10 mouse cellular contexts compared by ENCODE assay signal in genomic region chr6:38753729-38754128, GRCm38 (mm10).
DNase-seq lines count a peak whose midpoint lies in the region; ATAC-seq and TF ChIP-seq lines count a peak whose summit lies in the region.
"Had no signal": no experiment of that assay in that cellular context is flagged by ENCODE, and none has a peak within 500 bp of the region (broad histone marks: within the 10 kb centered on the region; RNA-seq: fewer than 3 reads in every experiment).

No protein-coding gene starts in this region.

- H3K36me3 ChIP-seq in heart, adult 2 months (ENCODE audit: control insufficient read depth, insufficient read depth, low read length), result peaks cover 3% of the 10 kb centered on the region; the same call in 1 of the 2 replicates
- H3K36me3 ChIP-seq in heart, embryonic 11.5 days (ENCODE audit: control insufficient read depth, insufficient read depth, low read length), result no peaks in the 10 kb centered on the region
- H3K36me3 ChIP-seq in kidney, embryonic 16.5 days (ENCODE audit: insufficient read depth, low read length), result no peaks in the 10 kb centered on the region
- no peaks in the 10 kb centered on the region for H3K36me3 ChIP-seq in forebrain, embryonic 13.5 days (ENCODE audit: poor library complexity, severe bottlenecking)
- H3K36me3 ChIP-seq: stomach, embryonic 15.5 days had no signal

- peak overlapping the region; percentile 80 for H3K27ac ChIP-seq in heart, adult 2 months
- H3K27ac ChIP-seq in heart, embryonic 11.5 days (ENCODE audit: low read depth, low read length), result no peak overlapping the region
- H3K27ac ChIP-seq in kidney, embryonic 16.5 days (ENCODE audit: low read length), result no peak overlapping the region
- H3K27ac ChIP-seq in forebrain, embryonic 13.5 days, result no peak overlapping the region
- H3K27ac ChIP-seq: stomach, embryonic 15.5 days had no signal

- TF ChIP-seq EP300 in heart, adult 2 months (IDR thresholded peaks at IDR 0.05; ENCODE audit: insufficient read depth, low read depth, low read length), result peak; percentile 87

- peak in 1 of 2 experiments; percentile 68 for DNase-seq in heart, adult 2 months
- peak; percentile 69 for DNase-seq in Muller cell, postnatal 12 days (ENCODE audit: inconsistent ontology term)
- DNase-seq in heart, adult 9 months (ENCODE audit: low spot score in 2 of 2), result peak; percentile 52 to 74
- DNase-seq in frontal cortex, postnatal 14 days (ENCODE audit: low spot score in 2 of 2), result no peak
- DNase-seq: cerebellum, postnatal 14 days had no signal

- no peak overlapping the region for H3K4me2 ChIP-seq in heart, embryonic 11.5 days
- H3K4me2 ChIP-seq in kidney, embryonic 16.5 days (replicated peaks; ENCODE audit: low read depth, low read length), result no peak overlapping the region
- H3K4me2 ChIP-seq in forebrain, embryonic 13.5 days, result no peak overlapping the region
- H3K4me2 ChIP-seq: stomach, embryonic 15.5 days had no signal

- WGBS in heart, adult 2 months, result 53% methylated on average over 2 of the region's 2 CpGs
- WGBS in heart, embryonic 11.5 days (ENCODE audit: insufficient replicate concordance), result 83% methylated on average over 2 of the region's 2 CpGs
- WGBS in kidney, embryonic 16.5 days, result 76% methylated on average over 2 of the region's 2 CpGs
- 84% methylated on average over 2 of the region's 2 CpGs for WGBS in forebrain, embryonic 13.5 days

- H3K79me2 ChIP-seq in heart, adult 2 months (replicated peaks; ENCODE audit: control insufficient read depth, insufficient read depth, low read length), result no peaks in the 10 kb centered on the region

- no peak for TF ChIP-seq CTCF in heart, adult 2 months (IDR thresholded peaks at IDR 0.05)

- peaks cover 8% of the 10 kb centered on the region for H3K4me1 ChIP-seq in heart, adult 2 months (ENCODE audit: control insufficient read depth, insufficient read depth, low read length)
- peaks cover 24% of the 10 kb centered on the region for H3K4me1 ChIP-seq in heart, embryonic 11.5 days (ENCODE audit: control insufficient read depth, insufficient read depth, low read length)
- H3K4me1 ChIP-seq in kidney, embryonic 16.5 days (ENCODE audit: insufficient read depth, low read length), result peaks cover 14% of the 10 kb centered on the region
- 0 out of 2 replicates have a peak, but pooled peaks cover 4% of the 10 kb centered on the region for H3K4me1 ChIP-seq in forebrain, embryonic 13.5 days
- H3K4me1 ChIP-seq: stomach, embryonic 15.5 days had no signal

- ATAC-seq in heart, embryonic 11.5 days (replicated peaks; ENCODE audit: insufficient number of reproducible peaks, low FRiP score, low TSS enrichment), result no peak
- ATAC-seq in kidney, embryonic 16.5 days (ENCODE audit: low FRiP score, low TSS enrichment), result 0 out of 2 replicates have a peak, but pooled peaks have one; percentile 46
- no peak for ATAC-seq in forebrain, embryonic 13.5 days
- ATAC-seq in monocyte, adult 5-6 weeks (replicated peaks; ENCODE audit: insufficient number of reproducible peaks, low FRiP score, low TSS enrichment, poor library complexity, severe bottlenecking), result no peak

- no peak overlapping the region for H3K4me3 ChIP-seq in heart, adult 2 months
- no peak overlapping the region for H3K4me3 ChIP-seq in heart, embryonic 11.5 days (ENCODE audit: low read depth, low read length)
- no peak overlapping the region for H3K4me3 ChIP-seq in kidney, embryonic 16.5 days (ENCODE audit: low read length)
- no peak overlapping the region for H3K4me3 ChIP-seq in forebrain, embryonic 13.5 days
- H3K4me3 ChIP-seq: stomach, embryonic 15.5 days had no signal

- H3K27me3 ChIP-seq in heart, adult 2 months (ENCODE audit: control insufficient read depth, insufficient read depth, low read length), result no peaks in the 10 kb centered on the region
- H3K27me3 ChIP-seq in heart, embryonic 11.5 days (ENCODE audit: control insufficient read depth, insufficient read depth, low read length), result no peaks in the 10 kb centered on the region
- no peaks in the 10 kb centered on the region for H3K27me3 ChIP-seq in kidney, embryonic 16.5 days (ENCODE audit: insufficient read depth, low read length)
- H3K27me3 ChIP-seq in forebrain, embryonic 13.5 days, result no peaks in the 10 kb centered on the region
- H3K27me3 ChIP-seq: stomach, embryonic 15.5 days had no signal

- intact Hi-C loops in heart, adult 2 months (cut with DNase I), result loop anchor here (5.0 kb wide), 1 partner anchor 124 kb away; the partner anchor contains the start of genes Hipk2 and Tbxas1

- no peak overlapping the region for H3K9ac ChIP-seq in heart, adult 2 months (ENCODE audit: low read depth, low read length)
- no peak overlapping the region for H3K9ac ChIP-seq in heart, embryonic 11.5 days (ENCODE audit: low read depth, low read length)
- no peak overlapping the region for H3K9ac ChIP-seq in kidney, embryonic 16.5 days (replicated peaks; ENCODE audit: low read length)
- no peak overlapping the region for H3K9ac ChIP-seq in forebrain, embryonic 13.5 days
- H3K9ac ChIP-seq: stomach, embryonic 15.5 days had no signal

- TF ChIP-seq POLR2A in heart, adult 2 months (IDR thresholded peaks at IDR 0.05; ENCODE audit: insufficient read depth, low read depth, low read length), result no peak

- H3K9me3 ChIP-seq in heart, embryonic 11.5 days (replicated peaks; ENCODE audit: control insufficient read depth, low read length), result no peaks in the 10 kb centered on the region
- no peaks in the 10 kb centered on the region for H3K9me3 ChIP-seq in kidney, embryonic 16.5 days (ENCODE audit: low read length)
- H3K9me3 ChIP-seq in forebrain, embryonic 13.5 days (replicated peaks), result no peaks in the 10 kb centered on the region
- H3K9me3 ChIP-seq: stomach, embryonic 15.5 days had no signal

Comparison
In these comparisons a context has a peak if more than half of its experiments do, and no peak if none do; other contexts are left out.
1. DNase-seq: peak in Muller cell, postnatal 12 days (single experiment) and heart, adult 9 months (2 of 2); none in frontal cortex, postnatal 14 days (0 of 2).